In the genomic region with DNA sequence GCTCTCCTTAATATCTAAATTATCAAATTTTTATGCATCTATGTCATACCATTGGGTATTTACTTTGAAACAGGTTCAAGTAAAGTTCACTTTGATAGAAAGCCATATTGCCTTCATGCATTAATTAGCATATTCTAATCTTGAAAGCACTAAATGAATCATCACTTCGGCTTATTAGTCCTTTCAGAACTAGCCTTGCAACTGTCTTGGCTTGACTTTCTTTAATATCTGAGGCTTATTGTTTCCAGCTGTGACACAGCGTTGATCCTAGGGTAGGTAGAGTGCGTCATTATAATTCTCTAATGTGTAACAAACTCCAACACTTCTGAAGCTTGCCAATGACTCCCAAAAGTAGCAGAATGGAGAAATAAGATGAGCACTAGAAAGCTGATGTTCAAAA, we compare ENCODE assay signal across 18 mouse cellular contexts.
A peak's percentile ranks its signal among the peaks of the same experiment; 100 is the strongest.
DNase-seq lines count a peak whose midpoint lies in the region; ATAC-seq lines count a peak whose summit lies in the region.
"Had no signal": no experiment of that assay in that cellular context is flagged by ENCODE, and none has a peak within 500 bp of the region (broad histone marks: within the 10 kb centered on the region; RNA-seq: fewer than 3 reads in every experiment).

No protein-coding gene starts in this region.

- ATAC-seq in limb, embryonic 13.5 days (ENCODE audit: low FRiP score, low read depth): 0 out of 2 replicates have a peak, but pooled peaks have one; percentile 28
- peak; percentile 76 for ATAC-seq in CD4-positive, CD25-positive, alpha-beta regulatory T cell, adult 4 months
- no peak for ATAC-seq in liver, embryonic 11.5 days (replicated peaks; ENCODE audit: low FRiP score)
- ATAC-seq: forebrain, embryonic 15.5 days; Patski had no signal

- no peak overlapping the region for H3K9ac ChIP-seq in limb, embryonic 13.5 days
- H3K9ac ChIP-seq in liver, embryonic 11.5 days (ENCODE audit: low read depth, low read length): no peak overlapping the region
- H3K9ac ChIP-seq: forebrain, embryonic 15.5 days; heart, embryonic 15.5 days; hindbrain, embryonic 13.5 days had no signal

- 47% methylated on average over 3 of the region's 3 CpGs for whole genome bisulfite sequencing in limb, embryonic 13.5 days
- WGBS in limb, embryonic 10.5 days: 64% methylated on average over 3 of the region's 3 CpGs
- WGBS in liver, embryonic 11.5 days: 85% methylated on average over 3 of the region's 3 CpGs

- H3K27me3 ChIP-seq in limb, embryonic 13.5 days: no peaks in the 10 kb centered on the region
- H3K27me3 ChIP-seq in limb, embryonic 10.5 days (ENCODE audit: low read depth, poor library complexity, severe bottlenecking): no peaks in the 10 kb centered on the region
- H3K27me3 ChIP-seq in liver, embryonic 11.5 days (replicated peaks; ENCODE audit: control insufficient read depth, insufficient read depth, low read length): no peaks in the 10 kb centered on the region
- H3K27me3 ChIP-seq: forebrain, embryonic 15.5 days; heart, embryonic 15.5 days; hindbrain, embryonic 13.5 days had no signal

- no peak for DNase-seq in limb, embryonic 10.5 days (ENCODE audit: low spot score)
- peak; percentile 42 for DNase-seq in induced T-regulatory cell, adult 2 months (ENCODE audit: low read depth)
- no peak for DNase-seq in cerebellum, adult 11 months
- DNase-seq in liver, embryonic 11.5 days (ENCODE audit: low spot score): no peak
- DNase-seq: adrenal gland, adult 2 months; adrenal gland, postnatal 25 days; cerebellum, adult 2 months; cerebellum, postnatal 10 days; gastrocnemius, postnatal 10 days; heart, adult 18-20 months; heart, postnatal 14 days had no signal

- peaks cover under 1% of the 10 kb centered on the region; the same call in 1 of the 2 replicates for H3K9me3 ChIP-seq in limb, embryonic 13.5 days
- no peaks in the 10 kb centered on the region for H3K9me3 ChIP-seq in limb, embryonic 10.5 days (replicated peaks)
- H3K9me3 ChIP-seq in liver, embryonic 11.5 days (ENCODE audit: control insufficient read depth, low read length): no peaks in the 10 kb centered on the region
- H3K9me3 ChIP-seq: forebrain, embryonic 15.5 days; heart, embryonic 15.5 days; hindbrain, embryonic 13.5 days had no signal

- H3K4me2 ChIP-seq in limb, embryonic 13.5 days (replicated peaks): no peak overlapping the region
- H3K4me2 ChIP-seq in liver, embryonic 11.5 days: no peak overlapping the region
- H3K4me2 ChIP-seq: forebrain, embryonic 15.5 days; heart, embryonic 11.5 days; heart, embryonic 15.5 days; hindbrain, embryonic 13.5 days had no signal

- H3K4me1 ChIP-seq in limb, embryonic 13.5 days: no peaks in the 10 kb centered on the region
- H3K4me1 ChIP-seq in limb, embryonic 10.5 days: no peaks in the 10 kb centered on the region
- H3K4me1 ChIP-seq in liver, embryonic 11.5 days (replicated peaks; ENCODE audit: control insufficient read depth, insufficient read depth, low read length): no peaks in the 10 kb centered on the region
- H3K4me1 ChIP-seq: forebrain, embryonic 15.5 days; heart, embryonic 15.5 days; hindbrain, embryonic 13.5 days had no signal

- H3K4me3 ChIP-seq in limb, embryonic 13.5 days: no peak overlapping the region
- no peak overlapping the region for H3K4me3 ChIP-seq in limb, embryonic 10.5 days
- no peak overlapping the region for H3K4me3 ChIP-seq in liver, embryonic 11.5 days (ENCODE audit: low read depth, low read length)
- H3K4me3 ChIP-seq: forebrain, embryonic 15.5 days; heart, embryonic 15.5 days; hindbrain, embryonic 13.5 days had no signal

- H3K27ac ChIP-seq in limb, embryonic 13.5 days: no peak overlapping the region
- no peak overlapping the region for H3K27ac ChIP-seq in limb, embryonic 10.5 days
- H3K27ac ChIP-seq in liver, embryonic 11.5 days (ENCODE audit: low read depth, low read length): no peak overlapping the region
- H3K27ac ChIP-seq: forebrain, embryonic 15.5 days; heart, embryonic 15.5 days; hindbrain, embryonic 13.5 days had no signal

- H3K36me3 ChIP-seq in limb, embryonic 13.5 days: no peaks in the 10 kb centered on the region
- H3K36me3 ChIP-seq in limb, embryonic 10.5 days: no peaks in the 10 kb centered on the region
- H3K36me3 ChIP-seq in liver, embryonic 11.5 days (ENCODE audit: control insufficient read depth, insufficient read depth, low read length): no peaks in the 10 kb centered on the region
- H3K36me3 ChIP-seq: forebrain, embryonic 15.5 days; heart, embryonic 15.5 days; hindbrain, embryonic 13.5 days had no signal
